Mouse (Mus musculus): ENCODE results near the gene Adamts2. TPM values are rescaled to one million over a fixed set of nuclear protein-coding genes. Genes with fewer than 3 reads are reported as not detected.

The Adamts2 gene
- polyA plus RNA-seq, 1 experiment from 2014 or later: 0.41 TPM

GRCm38 (mm10) chr11:50599156-50599555, 2.7 kb upstream of the Adamts2 start:
- WGBS: 63% methylated on average over 2 of the region's 2 CpGs
- H3K4me1 ChIP-seq: peaks cover 24% of the 10 kb centered on the region
- H3K36me3 ChIP-seq: no peaks in the 10 kb centered on the region
- no peak overlapping the region for H3K27ac ChIP-seq (replicated peaks)
- peaks cover 66% of the 10 kb centered on the region for H3K27me3 ChIP-seq (ENCODE audit: low read depth, poor library complexity, severe bottlenecking)
- DNase-seq (ENCODE audit: low spot score): no peak
- no peak overlapping the region for H3K4me3 ChIP-seq
- H3K9me3 ChIP-seq (replicated peaks): no peaks in the 10 kb centered on the region

DNA sequence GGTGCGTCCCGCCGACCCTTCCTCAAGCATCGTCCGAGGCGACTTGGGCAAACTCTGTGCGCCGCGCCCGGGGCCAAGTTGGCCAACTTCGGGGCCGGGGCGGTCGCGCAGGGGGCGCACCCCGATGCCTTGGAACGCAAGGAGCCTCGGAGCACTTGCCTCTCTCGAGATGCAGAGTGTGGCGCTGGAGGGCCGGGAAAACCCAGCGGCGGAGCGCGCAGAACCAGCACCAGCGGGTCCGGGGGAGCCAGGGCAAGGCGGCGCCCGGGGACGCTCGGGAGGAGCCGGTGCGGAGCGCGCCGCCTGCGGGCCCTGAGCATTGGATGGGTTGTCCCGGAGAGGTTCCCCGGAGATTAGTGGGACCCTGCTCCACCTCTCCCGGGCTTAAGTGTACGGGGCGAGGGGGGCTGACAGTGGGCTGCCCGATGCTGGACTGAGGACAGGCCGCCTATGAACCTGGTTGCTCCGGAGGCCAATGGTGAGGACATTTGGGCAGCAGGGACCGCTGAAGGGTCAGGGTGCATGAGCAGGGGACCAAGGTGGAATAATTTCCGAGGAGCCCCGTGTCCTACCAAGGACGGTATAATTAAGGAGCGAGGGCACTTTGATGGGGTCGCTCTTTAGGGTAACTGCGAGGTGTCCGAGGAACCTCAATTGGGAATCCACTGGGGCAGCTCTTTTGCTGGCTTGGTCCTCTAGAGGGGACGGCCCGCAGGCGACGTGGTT, 635 bp downstream of the Adamts2 start:
- peak; percentile 63 for DNase-seq (ENCODE audit: low spot score)
- peak overlapping the region; percentile 63; the same call in 1 of the 2 replicates for H3K27ac ChIP-seq (replicated peaks)
- WGBS: under 1% methylated on average over 59 of the region's 59 CpGs
- H3K27me3 ChIP-seq (ENCODE audit: low read depth, poor library complexity, severe bottlenecking): peaks cover 93% of the 10 kb centered on the region
- H3K9me3 ChIP-seq (replicated peaks): no peaks in the 10 kb centered on the region
- peaks cover 24% of the 10 kb centered on the region for H3K4me1 ChIP-seq
- H3K4me3 ChIP-seq: peak overlapping the region; percentile 75
- H3K36me3 ChIP-seq: no peaks in the 10 kb centered on the region

GRCm38 (mm10) chr11:50603082-50603910, 1.4 kb downstream of the Adamts2 start:
- H3K4me3 ChIP-seq: peak overlapping the region; percentile 75
- 2% methylated on average over 52 of the region's 52 CpGs for WGBS
- peak; percentile 69 for DNase-seq (ENCODE audit: low spot score)
- no peaks in the 10 kb centered on the region for H3K36me3 ChIP-seq
- H3K27ac ChIP-seq (replicated peaks): no peak overlapping the region
- peaks cover 86% of the 10 kb centered on the region for H3K27me3 ChIP-seq (ENCODE audit: low read depth, poor library complexity, severe bottlenecking)
- no peaks in the 10 kb centered on the region for H3K9me3 ChIP-seq (replicated peaks)
- peaks cover 24% of the 10 kb centered on the region for H3K4me1 ChIP-seq

DNA sequence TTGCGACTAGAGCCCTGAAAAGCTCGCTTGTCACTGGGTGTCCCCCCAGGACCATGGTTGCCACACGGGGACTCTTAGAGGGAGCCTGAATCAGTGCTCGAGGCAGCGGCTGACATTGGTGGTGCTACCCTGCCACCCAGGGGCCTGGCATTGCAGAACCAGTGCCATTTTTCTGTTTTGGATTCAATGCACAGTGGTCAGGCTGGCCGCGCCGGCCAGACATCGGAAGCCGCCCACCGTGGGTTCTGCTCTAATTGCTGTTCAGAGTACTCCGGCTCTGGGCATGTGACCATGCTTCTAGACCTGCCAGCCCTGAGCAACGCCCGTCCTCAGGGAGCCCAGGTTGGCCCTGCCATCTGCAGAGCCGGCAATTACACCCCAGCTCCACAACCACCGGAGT, 2.5 kb downstream of the Adamts2 start:
- peaks cover 75% of the 10 kb centered on the region for H3K27me3 ChIP-seq (ENCODE audit: low read depth, poor library complexity, severe bottlenecking)
- no peaks in the 10 kb centered on the region for H3K36me3 ChIP-seq
- DNase-seq (ENCODE audit: low spot score): no peak
- peaks cover 24% of the 10 kb centered on the region for H3K4me1 ChIP-seq
- H3K27ac ChIP-seq (replicated peaks): no peak overlapping the region
- H3K4me3 ChIP-seq: no peak overlapping the region
- H3K9me3 ChIP-seq (replicated peaks): no peaks in the 10 kb centered on the region
- WGBS: 70% methylated on average over 16 of the region's 16 CpGs

- no peaks in the 10 kb centered on the region for H3K36me3 ChIP-seq
- H3K9me3 ChIP-seq (replicated peaks): no peaks in the 10 kb centered on the region
- DNase-seq (ENCODE audit: low spot score): no peak
- no peaks in the 10 kb centered on the region for H3K4me1 ChIP-seq
- 83% methylated on average over 5 of the region's 5 CpGs for WGBS
- H3K27ac ChIP-seq (replicated peaks): no peak overlapping the region
- H3K4me3 ChIP-seq: no peak overlapping the region
- peaks cover 7% of the 10 kb centered on the region for H3K27me3 ChIP-seq (ENCODE audit: low read depth, poor library complexity, severe bottlenecking)
Measured at GRCm38 (mm10) chr11:50611181-50611580, 9.3 kb downstream of the Adamts2 start.

GRCm38 (mm10) chr11:50617015-50617543, 15.2 kb downstream of the Adamts2 start:
- DNase-seq (ENCODE audit: low spot score): no peak
- H3K9me3 ChIP-seq (replicated peaks): no peaks in the 10 kb centered on the region
- no peak overlapping the region for H3K4me3 ChIP-seq
- no peak overlapping the region for H3K27ac ChIP-seq (replicated peaks)
- H3K4me1 ChIP-seq: peaks cover 2% of the 10 kb centered on the region; the same call in 1 of the 2 replicates
- 92% methylated on average over 11 of the region's 11 CpGs for WGBS
- no peaks in the 10 kb centered on the region for H3K27me3 ChIP-seq (ENCODE audit: low read depth, poor library complexity, severe bottlenecking)
- H3K36me3 ChIP-seq: no peaks in the 10 kb centered on the region

DNA sequence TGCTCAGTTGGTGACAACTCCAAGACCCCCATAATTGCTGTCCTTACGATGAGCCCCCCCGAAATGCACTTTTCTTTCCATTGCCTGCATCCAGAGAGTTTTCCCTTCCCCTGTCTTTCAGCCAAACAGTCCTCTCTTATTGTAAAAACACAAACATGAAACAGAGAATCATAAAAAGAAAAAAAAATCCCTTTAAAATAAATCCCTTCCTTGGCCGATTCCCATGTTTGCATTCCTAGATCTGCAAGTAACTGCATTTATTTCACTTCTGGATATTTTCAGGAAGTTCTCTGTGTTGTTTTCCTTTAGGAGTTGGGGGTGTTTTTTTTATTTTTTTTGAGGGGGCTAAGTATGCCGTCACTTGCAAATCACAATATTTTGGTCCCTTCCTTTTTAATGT, 19.0 kb downstream of the Adamts2 start:
- Histone ChIP-seq H3K9me3 (replicated peaks) (no peaks in the 10 kb centered on the region), H3K27ac (replicated peaks) (no peak overlapping the region), H3K27me3 (ENCODE audit: low read depth, poor library complexity, severe bottlenecking) (no peaks in the 10 kb centered on the region), H3K36me3 (no peaks in the 10 kb centered on the region), H3K4me3 (no peak overlapping the region), H3K4me1 (peaks cover 10% of the 10 kb centered on the region)
- no peak for DNase-seq (ENCODE audit: low spot score)
- 92% methylated on average over 4 of the region's 4 CpGs for WGBS

DNA sequence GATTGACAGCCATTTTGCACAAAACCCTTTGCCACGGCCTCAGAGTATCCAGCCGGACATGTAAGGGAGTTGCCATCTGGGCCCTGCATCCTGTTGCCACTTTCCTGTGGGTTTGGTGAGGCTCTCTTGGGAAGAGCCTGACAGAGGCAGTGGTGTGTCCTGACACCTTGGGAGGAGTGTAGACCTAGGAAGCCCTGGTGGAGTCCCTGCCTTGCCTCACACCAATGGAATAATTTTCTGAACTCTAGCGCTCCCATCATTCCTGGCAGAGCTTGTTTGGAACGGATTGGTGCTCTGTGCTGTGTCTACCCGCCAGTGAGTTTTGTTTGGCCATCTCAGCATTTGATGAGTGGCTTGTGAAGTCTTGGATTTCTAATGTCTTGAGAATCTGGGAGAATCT, 19.5 kb downstream of the Adamts2 start:
- no peak for DNase-seq (ENCODE audit: low spot score)
- Histone ChIP-seq H3K4me3 (no peak overlapping the region), H3K27me3 (ENCODE audit: low read depth, poor library complexity, severe bottlenecking) (no peaks in the 10 kb centered on the region), H3K27ac (replicated peaks) (no peak overlapping the region), H3K36me3 (no peaks in the 10 kb centered on the region), H3K9me3 (replicated peaks) (no peaks in the 10 kb centered on the region), H3K4me1 (peaks cover 10% of the 10 kb centered on the region)
- 90% methylated on average over 5 of the region's 5 CpGs for WGBS

DNA sequence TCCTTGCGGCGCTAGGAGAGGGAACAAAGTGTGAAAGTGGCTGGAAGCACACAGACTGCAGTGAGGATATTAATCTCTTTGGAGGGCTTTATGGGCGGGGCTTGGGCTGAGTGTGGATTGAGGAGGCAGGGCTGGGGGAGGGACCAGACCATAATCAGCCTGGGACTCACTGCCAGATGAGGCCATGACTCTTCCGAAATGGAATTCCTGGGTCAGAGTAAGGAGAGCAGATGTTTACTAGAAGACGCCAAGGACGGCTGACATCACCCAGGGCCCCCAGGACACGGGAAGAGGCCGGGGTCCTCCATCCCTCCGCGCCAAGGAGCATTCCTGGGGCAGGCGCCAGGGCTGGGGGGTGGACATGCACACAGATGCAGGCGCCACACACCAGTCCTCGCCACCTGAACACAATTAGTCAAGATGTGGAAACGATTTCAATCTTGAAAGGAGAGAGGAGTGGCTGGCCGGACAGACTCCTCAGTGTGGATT, 20.4 kb downstream of the Adamts2 start:
- Histone ChIP-seq H3K27ac (replicated peaks) (peak overlapping the region; percentile 50; the same call in 1 of the 2 replicates), H3K27me3 (ENCODE audit: low read depth, poor library complexity, severe bottlenecking) (no peaks in the 10 kb centered on the region)
- 68% methylated on average over 15 of the region's 15 CpGs for WGBS

DNA sequence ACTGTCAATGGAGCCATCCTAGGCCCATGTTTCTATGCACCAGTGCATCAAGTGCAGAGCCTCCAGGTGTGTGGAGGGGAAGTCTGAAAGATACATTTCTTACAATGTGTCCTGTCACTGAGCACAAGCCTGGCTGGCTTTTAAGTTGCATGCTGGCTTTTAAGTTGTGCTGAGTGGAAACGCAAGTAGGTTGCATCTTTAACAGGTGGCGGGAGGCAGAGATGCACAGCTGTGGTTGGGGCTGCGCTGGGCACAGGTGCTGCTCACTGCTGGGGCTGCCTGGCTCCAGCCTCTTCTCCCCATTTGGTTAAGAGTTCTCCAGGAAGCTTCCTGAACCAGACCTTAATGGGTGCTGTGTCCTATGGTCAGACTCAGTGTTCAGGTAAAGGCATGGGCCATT, 21.9 kb downstream of the Adamts2 start:
- H3K36me3 ChIP-seq: no peaks in the 10 kb centered on the region
- DNase-seq (ENCODE audit: low spot score): no peak
- WGBS: 94% methylated on average over 3 of the region's 3 CpGs
- no peaks in the 10 kb centered on the region for H3K27me3 ChIP-seq (ENCODE audit: low read depth, poor library complexity, severe bottlenecking)
- peaks cover 10% of the 10 kb centered on the region for H3K4me1 ChIP-seq
- no peak overlapping the region for H3K4me3 ChIP-seq
- H3K9me3 ChIP-seq (replicated peaks): no peaks in the 10 kb centered on the region
- H3K27ac ChIP-seq (replicated peaks): 0 out of 2 replicates have a peak overlapping the region, but pooled peaks have one; percentile 13

More for the DNA sequence above, 20.4 kb downstream of the Adamts2 start:
- peak; percentile 19 for DNase-seq (ENCODE audit: low spot score)
- no peaks in the 10 kb centered on the region for H3K9me3 ChIP-seq (replicated peaks)
- no peaks in the 10 kb centered on the region for H3K36me3 ChIP-seq
- no peak overlapping the region for H3K4me3 ChIP-seq
- H3K4me1 ChIP-seq: peaks cover 10% of the 10 kb centered on the region

DNA sequence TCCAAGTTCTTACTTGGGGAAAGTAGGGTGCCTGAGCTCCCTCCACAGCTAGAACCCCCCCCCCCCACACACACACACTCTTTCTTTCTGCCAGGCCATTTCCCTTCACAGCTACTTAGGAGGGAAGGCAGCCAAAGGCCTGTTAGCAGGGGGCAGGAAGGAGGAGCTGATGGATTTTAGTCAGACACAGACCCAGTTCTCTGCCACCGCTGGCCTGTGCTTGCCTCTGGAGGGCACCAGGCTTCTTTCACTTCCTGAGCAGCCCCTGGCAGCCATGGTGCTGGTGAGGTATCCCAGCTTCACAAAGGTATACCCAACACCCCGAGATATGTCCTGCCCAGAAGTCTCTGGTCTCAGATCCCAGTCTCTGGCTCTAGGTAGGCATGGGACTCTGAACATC, 22.4 kb downstream of the Adamts2 start:
- WGBS: 45% methylated on average over 2 of the region's 2 CpGs
- Histone ChIP-seq H3K9me3 (replicated peaks) (no peaks in the 10 kb centered on the region), H3K27ac (replicated peaks) (0 out of 2 replicates have a peak overlapping the region, but pooled peaks have one; percentile 13), H3K4me1 (peaks cover 10% of the 10 kb centered on the region), H3K36me3 (no peaks in the 10 kb centered on the region), H3K4me3 (no peak overlapping the region), H3K27me3 (ENCODE audit: low read depth, poor library complexity, severe bottlenecking) (no peaks in the 10 kb centered on the region)
- DNase-seq (ENCODE audit: low spot score): no peak

DNA sequence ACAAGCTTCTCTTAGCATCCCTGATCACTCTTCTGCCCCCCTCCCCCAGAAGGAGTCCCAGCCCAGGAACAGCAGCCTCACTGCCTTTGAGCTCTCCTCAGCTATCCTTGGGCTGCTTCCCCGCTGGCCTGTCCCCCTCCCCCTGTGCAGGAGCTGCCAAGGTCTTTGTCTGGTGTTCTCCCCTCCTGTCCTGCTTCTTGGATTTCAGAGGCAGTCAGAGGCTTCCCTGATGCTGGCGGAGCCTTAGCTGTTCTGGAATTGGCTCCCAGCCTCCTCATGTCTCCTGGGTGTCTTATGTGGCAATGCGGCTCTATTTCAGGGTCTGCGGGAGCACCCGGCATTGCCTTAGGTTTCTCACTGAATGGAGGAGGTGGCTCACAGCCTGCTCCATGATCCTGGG, 22.8 kb downstream of the Adamts2 start:
- no peaks in the 10 kb centered on the region for H3K36me3 ChIP-seq
- no peak overlapping the region for H3K27ac ChIP-seq (replicated peaks)
- peaks cover 10% of the 10 kb centered on the region for H3K4me1 ChIP-seq
- H3K9me3 ChIP-seq (replicated peaks): no peaks in the 10 kb centered on the region
- no peaks in the 10 kb centered on the region for H3K27me3 ChIP-seq (ENCODE audit: low read depth, poor library complexity, severe bottlenecking)
- WGBS: 64% methylated on average over 5 of the region's 5 CpGs
- H3K4me3 ChIP-seq: no peak overlapping the region
- DNase-seq (ENCODE audit: low spot score): no peak

Measured in midbrain, embryonic 10.5 days (tissue).